Mouse (Mus musculus): ENCODE measurements around the gene Wdr6.

GRCm38 (mm10) chr9:108546875-108547274, 31.7 kb downstream of the Wdr6 start:
- TF ChIP-seq CTCF (IDR thresholded peaks at IDR 0.05; ENCODE audit: low read depth, low read length) (no peak), GATA1 (IDR thresholded peaks at IDR 0.05; ENCODE audit: borderline replicate concordance, low read length) (no peak), TAL1 (conservative IDR thresholded peaks at IDR 0.05; ENCODE audit: low read depth, low read length) (no peak)
